Mouse (Mus musculus) hindbrain, embryonic 13.5 days (tissue): ENCODE measurements around the gene Peg10. TPM values are rescaled to one million over a fixed set of nuclear protein-coding genes. Genes with fewer than 3 reads are reported as not detected.

Source experiments
- ATAC-seq: fragments of 200-750 bp; cut with Nextera tagmentation; 2 replicates; pipeline ENCODE4 v1.8.0; 2017; ENCODE audit warnings: moderate TSS enrichment; ENCODE audit not compliant: low FRiP score
- H3K27ac ChIP-seq: fragments of 300-500 bp; sonication (generic); 2 replicates; pipeline ENCODE4 v1.5.1; 2015; ENCODE audit warnings: inconsistent platforms, mild to moderate bottlenecking, moderate library complexity
- H3K27me3 ChIP-seq: fragments of 300-500 bp; sonication (generic); 2 replicates; pipeline ENCODE4 v1.6.1; 2015; ENCODE audit warnings: mild to moderate bottlenecking, inconsistent platforms
- H3K36me3 ChIP-seq: fragments of 300-500 bp; sonication (generic); 2 replicates; pipeline ENCODE4 v1.6.1; 2015; ENCODE audit warnings: mild to moderate bottlenecking, inconsistent platforms
- H3K4me1 ChIP-seq: fragments of 300-500 bp; sonication (generic); replicated peaks from 2 replicates; pipeline ENCODE4 v1.6.1; 2015; ENCODE audit warnings: inconsistent platforms
- H3K4me2 ChIP-seq: fragments of 300-500 bp; sonication (generic); 2 replicates; pipeline ENCODE4 v1.6.1; 2015; ENCODE audit warnings: inconsistent platforms, mild to moderate bottlenecking, moderate library complexity
- H3K4me3 ChIP-seq: fragments of 300-500 bp; sonication (generic); 2 replicates; pipeline ENCODE4 v1.5.1; 2015; ENCODE audit warnings: mild to moderate bottlenecking, inconsistent platforms
- H3K9ac ChIP-seq: fragments of 300-500 bp; sonication (generic); 2 replicates; pipeline ENCODE4 v1.6.1; 2015; ENCODE audit warnings: mild to moderate bottlenecking, inconsistent platforms
- H3K9me3 ChIP-seq: fragments of 300-500 bp; sonication (generic); 2 replicates; pipeline ENCODE4 v1.6.1; 2016; ENCODE audit warnings: inconsistent platforms
- WGBS: fragments of 180-500 bp; shearing (Covaris S2); methylation state at CpG from one replicate; pipeline ENCODE4 v1.1.7; 2015; 5-methylcytosine and 5-hydroxymethylcytosine counted together
- polyA plus RNA-seq: library from polyadenylated mRNA; unstranded; fragments of >200 nt; fragmentation: Nextera tagmentation; extraction: Ambion mirVana; gene quantifications from 2 replicates; pipeline ENCODE4 v1.2.1, GENCODE M21; 2015

Peg10 gene
- polyA plus RNA-seq, 1 experiment from 2014 or later: 7.3 TPM

GRCm38 (mm10) chr6:4733208-4733607, 13.9 kb upstream of the Peg10 start:
- no peak overlapping the region for H3K4me3 ChIP-seq
- 86% methylated on average over 8 of the region's 8 CpGs for WGBS
- no peaks in the 10 kb centered on the region for H3K27me3 ChIP-seq
- H3K9ac ChIP-seq: no peak overlapping the region
- ATAC-seq: no peak
- H3K4me1 ChIP-seq: peaks cover 16% of the 10 kb centered on the region
- H3K4me2 ChIP-seq: no peak overlapping the region
- H3K27ac ChIP-seq: no peak overlapping the region
- H3K9me3 ChIP-seq: no peaks in the 10 kb centered on the region
- H3K36me3 ChIP-seq: no peaks in the 10 kb centered on the region

DNA sequence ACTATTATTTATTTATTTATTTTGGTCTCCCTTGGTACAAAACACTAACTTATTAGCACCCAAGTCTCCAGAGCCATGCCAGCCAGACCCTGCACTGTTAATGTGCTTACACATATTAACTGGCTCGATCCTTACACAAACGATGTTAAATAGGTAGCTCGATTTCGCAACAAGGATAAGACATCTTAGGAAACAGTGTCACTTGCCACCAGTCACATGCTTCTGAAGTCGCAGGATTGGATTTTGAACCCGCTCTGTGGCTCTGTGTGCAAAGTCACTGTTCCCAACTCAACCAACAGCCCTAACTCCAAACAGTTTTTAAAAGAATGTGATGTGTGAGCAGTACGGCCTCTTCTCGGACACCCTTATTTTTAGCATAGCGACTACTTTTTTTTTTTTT, 10.7 kb upstream of the Peg10 start:
- Histone ChIP-seq H3K4me2 (no peak overlapping the region), H3K27ac (no peak overlapping the region), H3K27me3 (no peaks in the 10 kb centered on the region), H3K4me1 (peaks cover 42% of the 10 kb centered on the region), H3K4me3 (no peak overlapping the region), H3K9ac (no peak overlapping the region), H3K9me3 (no peaks in the 10 kb centered on the region), H3K36me3 (no peaks in the 10 kb centered on the region)
- WGBS: 82% methylated on average over 9 of the region's 9 CpGs
- no peak for ATAC-seq

DNA sequence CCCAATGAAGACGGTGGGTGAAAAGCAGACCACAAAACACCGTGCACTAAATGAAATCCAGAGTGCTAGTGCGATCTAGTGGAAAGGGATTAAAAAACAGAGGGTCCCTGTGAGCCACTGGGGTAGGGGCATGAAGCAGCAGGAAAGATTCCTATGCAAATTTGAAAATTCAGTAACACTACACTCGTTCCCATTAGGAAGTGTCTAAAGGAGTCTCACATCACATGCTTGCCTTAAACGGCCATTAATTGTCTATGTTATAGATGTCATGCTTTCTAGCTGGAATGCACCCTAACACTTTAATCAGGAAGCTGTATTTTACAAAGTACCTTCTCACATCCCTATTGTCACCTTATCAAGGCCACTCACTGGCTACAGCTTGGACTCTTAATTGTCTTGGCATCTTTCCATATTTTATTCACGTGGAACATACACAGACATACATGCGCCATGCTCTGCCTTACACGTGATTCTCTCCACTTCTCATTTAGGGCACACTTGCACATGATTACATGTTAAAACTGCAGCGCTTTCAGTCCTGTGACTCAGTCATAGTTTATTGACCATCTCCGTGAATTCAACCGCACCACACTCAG, 9.0 kb upstream of the Peg10 start:
- 0 out of 2 replicates have a peak, but pooled peaks have one; percentile 37 for ATAC-seq
- Histone ChIP-seq H3K4me3 (no peak overlapping the region), H3K36me3 (no peaks in the 10 kb centered on the region), H3K4me2 (peak overlapping the region; percentile 20; the same call in 1 of the 2 replicates), H3K4me1 (peaks cover 56% of the 10 kb centered on the region), H3K9me3 (no peaks in the 10 kb centered on the region), H3K27ac (no peak overlapping the region), H3K27me3 (no peaks in the 10 kb centered on the region), H3K9ac (no peak overlapping the region)
- 24% methylated on average over 11 of the region's 11 CpGs for WGBS

DNA sequence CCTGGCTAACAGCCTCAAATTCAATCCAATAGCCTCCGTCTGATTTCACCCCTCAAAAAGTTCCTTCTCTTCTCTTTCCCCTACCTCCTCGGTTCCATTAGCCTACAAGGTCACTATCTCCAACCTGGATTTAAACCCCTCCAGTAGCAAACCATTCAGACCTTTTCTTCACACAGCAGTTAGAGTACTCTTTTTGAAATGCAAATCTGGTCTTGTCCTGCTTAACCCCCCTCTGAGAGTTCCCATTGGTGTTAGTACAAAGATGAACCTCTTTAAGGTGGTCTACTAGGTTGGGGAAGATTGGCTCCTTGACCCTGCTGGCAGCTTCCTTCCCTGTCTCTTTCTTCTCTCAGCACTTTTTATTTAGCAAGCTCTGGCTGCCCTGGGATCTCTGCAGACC, 8.4 kb upstream of the Peg10 start:
- ATAC-seq: no peak
- H3K27ac ChIP-seq: no peak overlapping the region
- H3K36me3 ChIP-seq: no peaks in the 10 kb centered on the region
- peak overlapping the region; percentile 20 for H3K4me2 ChIP-seq
- H3K27me3 ChIP-seq: no peaks in the 10 kb centered on the region
- peaks cover 59% of the 10 kb centered on the region for H3K4me1 ChIP-seq
- 3% methylated on average over 2 of the region's 2 CpGs for WGBS
- no peak overlapping the region for H3K4me3 ChIP-seq
- no peaks in the 10 kb centered on the region for H3K9me3 ChIP-seq
- no peak overlapping the region for H3K9ac ChIP-seq

DNA sequence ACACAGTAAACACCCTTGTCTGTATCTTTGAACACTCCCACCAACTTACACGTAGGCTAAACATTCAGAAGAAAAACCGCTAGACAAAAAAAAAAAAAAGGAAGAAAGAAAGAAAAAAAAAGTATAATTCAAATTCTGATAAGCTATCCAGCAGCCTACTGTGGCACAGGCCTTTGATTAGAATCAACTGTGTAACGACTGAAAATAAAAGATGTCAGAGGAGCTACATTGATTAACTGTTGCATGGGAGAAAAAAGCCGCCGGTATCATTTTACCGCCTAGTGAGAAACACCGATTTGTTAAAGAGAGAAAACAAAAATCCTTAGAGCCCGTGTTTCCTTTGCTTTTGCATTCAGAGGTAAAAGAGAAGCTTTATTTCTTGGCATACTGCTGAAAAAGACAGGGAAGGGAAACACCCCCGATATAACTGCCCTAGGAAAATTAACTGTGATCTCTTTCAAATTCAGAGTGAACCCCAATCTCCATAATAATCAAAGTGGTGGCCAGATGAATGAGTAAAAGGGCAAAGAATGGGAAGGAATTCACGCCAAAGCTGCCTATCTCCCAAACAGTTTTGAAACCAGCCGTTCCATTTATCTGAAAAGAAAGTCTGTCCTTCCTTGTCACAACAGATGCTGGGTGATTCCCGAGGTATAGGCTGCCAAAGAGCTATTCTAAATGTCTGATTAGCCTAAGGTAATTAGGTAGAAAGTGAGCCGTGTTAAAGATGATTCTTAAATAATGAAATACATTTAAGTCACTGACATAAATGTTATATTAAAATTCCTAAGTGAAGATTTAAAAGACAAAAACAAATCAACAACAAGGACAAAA, 7.4 kb upstream of the Peg10 start:
- peak overlapping the region; percentile 29 for H3K4me2 ChIP-seq
- no peaks in the 10 kb centered on the region for H3K36me3 ChIP-seq
- no peak overlapping the region for H3K9ac ChIP-seq
- H3K9me3 ChIP-seq: no peaks in the 10 kb centered on the region
- 6% methylated on average over 13 of the region's 13 CpGs for WGBS
- H3K27ac ChIP-seq: 0 out of 2 replicates have a peak overlapping the region, but pooled peaks have one; percentile 3
- no peak overlapping the region for H3K4me3 ChIP-seq
- peaks cover 58% of the 10 kb centered on the region for H3K4me1 ChIP-seq
- no peak for ATAC-seq
- H3K27me3 ChIP-seq: no peaks in the 10 kb centered on the region

- peaks cover 57% of the 10 kb centered on the region for H3K4me1 ChIP-seq
- no peaks in the 10 kb centered on the region for H3K36me3 ChIP-seq
- H3K9me3 ChIP-seq: no peaks in the 10 kb centered on the region
- no peaks in the 10 kb centered on the region for H3K27me3 ChIP-seq
- no peak for ATAC-seq
- 0 out of 2 replicates have a peak overlapping the region, but pooled peaks have one; percentile 17 for H3K4me2 ChIP-seq
- WGBS: 18% methylated on average over 6 of the region's 6 CpGs
- H3K27ac ChIP-seq: peak overlapping the region; percentile 35; the same call in 1 of the 2 replicates
- H3K4me3 ChIP-seq: no peak overlapping the region
- H3K9ac ChIP-seq: no peak overlapping the region
These were observed 6.6 kb upstream of the Peg10 start for GRCm38 (mm10) chr6:4740511-4740910.

- WGBS: 49% methylated on average over 22 of the region's 22 CpGs
- ATAC-seq: no peak
- no peaks in the 10 kb centered on the region for H3K27me3 ChIP-seq
- peaks cover 21% of the 10 kb centered on the region for H3K4me1 ChIP-seq
- peaks cover 4% of the 10 kb centered on the region; the same call in 1 of the 2 replicates for H3K9me3 ChIP-seq
- peak overlapping the region; percentile 63 for H3K4me2 ChIP-seq
- H3K27ac ChIP-seq: peak overlapping the region; percentile 92
- no peaks in the 10 kb centered on the region for H3K36me3 ChIP-seq
- peak overlapping the region; percentile 53 for H3K4me3 ChIP-seq
- peak overlapping the region; percentile 89 for H3K9ac ChIP-seq
These were observed 940 bp upstream of the Peg10 start for GRCm38 (mm10) chr6:4746036-4746695.

DNA sequence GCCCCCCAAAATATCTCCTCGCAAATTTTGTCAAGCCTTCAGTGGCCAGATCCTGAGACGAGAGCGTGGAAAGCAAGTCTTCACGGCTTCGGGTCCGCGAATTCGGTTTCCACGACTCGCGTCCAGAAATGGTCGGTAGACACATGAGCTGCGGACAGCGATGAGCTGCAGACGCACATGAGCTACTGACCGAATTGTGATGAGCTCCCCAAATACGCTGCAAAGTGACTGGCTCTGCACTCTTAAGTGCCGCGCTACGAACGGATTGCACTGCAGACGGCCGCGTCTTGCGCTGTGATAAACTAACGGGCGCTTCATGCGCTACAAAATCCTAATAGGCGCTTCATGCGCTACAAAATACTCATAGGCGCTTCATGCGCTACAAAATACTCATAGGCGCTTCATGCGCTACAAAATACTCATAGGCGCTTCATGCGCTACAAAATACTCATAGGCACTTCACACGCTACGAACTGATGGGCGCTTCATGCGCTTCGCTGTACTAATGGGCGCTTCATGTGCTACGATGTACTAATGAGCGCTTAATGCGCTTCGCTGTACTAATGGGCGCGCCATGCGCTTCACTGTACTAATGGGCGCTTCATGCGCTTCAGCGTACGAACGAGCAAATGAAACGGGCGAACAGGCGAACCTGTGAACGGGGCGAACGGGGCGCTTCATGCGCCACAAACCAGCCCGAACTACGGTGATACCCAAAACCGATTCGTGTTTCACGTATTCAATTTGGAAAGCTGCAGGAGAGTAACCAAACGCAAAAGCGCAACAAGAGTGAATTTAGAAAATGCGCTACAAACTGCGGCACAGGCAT, 785 bp downstream of the Peg10 start:
- Histone ChIP-seq H3K4me2 (peak overlapping the region; percentile 63), H3K4me3 (peak overlapping the region; percentile 53), H3K4me1 (0 out of 2 replicates have a peak, but pooled peaks cover 6% of the 10 kb centered on the region), H3K36me3 (no peaks in the 10 kb centered on the region), H3K27me3 (no peaks in the 10 kb centered on the region), H3K27ac (peak overlapping the region; percentile 42), H3K9me3 (peaks cover 4% of the 10 kb centered on the region; the same call in 1 of the 2 replicates), H3K9ac (peak overlapping the region; percentile 56)
- 51% methylated on average over 71 of the region's 71 CpGs for WGBS
- peak; percentile 43 for ATAC-seq

DNA sequence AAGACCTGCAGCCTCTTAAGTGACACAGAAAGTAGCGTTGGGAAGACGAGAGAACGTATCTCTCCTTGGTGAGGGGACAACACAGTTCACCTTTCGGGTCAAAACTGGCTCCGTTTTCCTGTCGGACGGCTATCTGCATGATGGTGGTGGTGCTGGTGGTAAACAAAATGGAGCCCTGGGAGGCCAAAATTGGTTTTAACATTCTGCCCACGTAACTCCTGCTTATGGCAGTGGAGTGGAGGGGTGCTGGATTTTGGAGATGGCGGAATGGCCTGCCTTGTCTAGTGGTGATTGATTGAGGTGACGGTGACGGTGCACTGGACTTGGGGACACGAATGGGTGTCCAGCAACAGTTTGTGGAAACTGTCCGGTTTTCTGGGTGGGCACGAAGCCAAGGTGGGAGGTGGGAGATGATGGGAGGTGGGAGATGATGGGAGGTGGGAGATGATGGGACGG, 1.4 kb downstream of the Peg10 start:
- peaks cover 4% of the 10 kb centered on the region; the same call in 1 of the 2 replicates for H3K9me3 ChIP-seq
- H3K9ac ChIP-seq: peak overlapping the region; percentile 56
- H3K36me3 ChIP-seq: no peaks in the 10 kb centered on the region
- peak; percentile 34 for ATAC-seq
- no peaks in the 10 kb centered on the region for H3K27me3 ChIP-seq
- H3K4me1 ChIP-seq: 0 out of 2 replicates have a peak, but pooled peaks cover 2% of the 10 kb centered on the region
- peak overlapping the region; percentile 53 for H3K4me3 ChIP-seq
- WGBS: 55% methylated on average over 15 of the region's 15 CpGs
- peak overlapping the region; percentile 63 for H3K4me2 ChIP-seq
- H3K27ac ChIP-seq: peak overlapping the region; percentile 42; the same call in 1 of the 2 replicates

GRCm38 (mm10) chr6:4749091-4749490, 2.0 kb downstream of the Peg10 start:
- Histone ChIP-seq H3K9ac (no peak overlapping the region), H3K27me3 (no peaks in the 10 kb centered on the region), H3K4me1 (0 out of 2 replicates have a peak, but pooled peaks cover under 1% of the 10 kb centered on the region), H3K36me3 (no peaks in the 10 kb centered on the region; the same call in 1 of the 2 replicates), H3K9me3 (peaks cover 4% of the 10 kb centered on the region; the same call in 1 of the 2 replicates), H3K27ac (no peak overlapping the region), H3K4me3 (peak overlapping the region; percentile 53), H3K4me2 (peak overlapping the region; percentile 63)
- WGBS: 56% methylated on average over 22 of the region's 22 CpGs
- peak; percentile 93 for ATAC-seq

DNA sequence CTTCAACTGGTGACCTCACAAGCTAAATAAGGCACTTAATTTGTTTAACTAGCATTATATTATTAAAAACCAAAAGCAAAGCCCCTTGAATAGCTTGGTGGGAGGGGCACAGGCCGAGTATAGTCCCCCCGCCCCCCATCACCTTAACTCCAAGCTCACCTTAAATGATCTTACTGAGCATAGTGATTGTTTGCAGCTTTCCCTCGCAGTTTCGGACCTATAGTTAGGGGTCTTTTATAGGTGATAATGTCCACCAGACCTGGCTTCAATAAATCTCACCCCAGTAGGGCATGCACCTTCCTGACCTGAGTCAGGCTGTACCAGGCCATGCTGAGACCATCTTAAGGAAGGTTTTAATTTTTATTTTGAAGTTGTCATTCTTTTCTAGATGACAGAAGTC, 4.2 kb downstream of the Peg10 start:
- H3K27ac ChIP-seq: no peak overlapping the region
- WGBS: 83% methylated on average over 4 of the region's 4 CpGs
- H3K27me3 ChIP-seq: no peaks in the 10 kb centered on the region

More for the DNA sequence above, 4.2 kb downstream of the Peg10 start:
- Histone ChIP-seq H3K36me3 (peaks cover 21% of the 10 kb centered on the region), H3K4me1 (no peaks in the 10 kb centered on the region), H3K4me3 (no peak overlapping the region), H3K4me2 (no peak overlapping the region), H3K9me3 (peaks cover 15% of the 10 kb centered on the region), H3K9ac (no peak overlapping the region)
- ATAC-seq: no peak
